Mouse (Mus musculus) cerebellum, adult 2 months (tissue): Measurements from ENCODE around the gene Creb3l2. TPM values are rescaled to one million over a fixed set of nuclear protein-coding genes. Genes with fewer than 3 reads are reported as not detected.

Source experiments
- DNase-seq, 2 experiments: peaks; one replicate each; pipeline ENCODE4 v3.0.0; 2021
- H3K27ac ChIP-seq: fragments of 200-500 bp; 2 replicates; pipeline ENCODE4 v1.5.1; 2012; ENCODE audit warnings: low read length, control low read depth, inconsistent platforms; ENCODE audit not compliant: insufficient read depth
- H3K27me3 ChIP-seq: fragments of 200-500 bp; 2 replicates; pipeline ENCODE4 v1.6.1; 2012; ENCODE audit warnings: inconsistent platforms, mild to moderate bottlenecking, low read length, moderate library complexity; ENCODE audit not compliant: control insufficient read depth, insufficient read depth
- H3K4me1 ChIP-seq: fragments of 200-500 bp; 2 replicates; pipeline ENCODE4 v1.6.1; 2011; ENCODE audit warnings: low read length; ENCODE audit not compliant: control insufficient read depth, insufficient read depth
- H3K4me3 ChIP-seq: fragments of 200-500 bp; replicated peaks from 2 replicates; pipeline ENCODE3; 2011; ENCODE audit warnings: mild to moderate bottlenecking, low read depth, low read length, control low read depth; ENCODE audit not compliant: insufficient read depth
- CTCF ChIP-seq: fragments of 200-500 bp; IDR thresholded peaks from 2 replicates; pipeline ENCODE4 v1.5.1; 2011; ENCODE audit warnings: low read depth, mild to moderate bottlenecking, control low read depth, low read length, moderate library complexity, borderline replicate concordance; ENCODE audit not compliant: insufficient read depth
- POLR2A ChIP-seq: fragments of 200-500 bp; IDR thresholded peaks from 2 replicates; pipeline ENCODE4 v1.6.1; 2011; ENCODE audit warnings: low read length, control low read depth, borderline replicate concordance; ENCODE audit not compliant: insufficient read depth
- WGBS: fragments of 180-500 bp; shearing (Covaris S2); methylation state at CpG from one replicate; pipeline ENCODE4 v1.1.7; 2018; 5-methylcytosine and 5-hydroxymethylcytosine counted together
- polyA plus RNA-seq: library from polyadenylated mRNA; depleted of rRNA; stranded (reverse); fragments of >200 nt; gene quantifications from 2 replicates; pipeline ENCODE4 v1.2.3, GENCODE M21; 2012

Gene Creb3l2
- polyA plus RNA-seq, 1 experiment, result 5.4 TPM

GRCm38 (mm10) chr6:37325076-37325475 lies 116.9 kb downstream of the Creb3l2 start:
- no peaks in the 10 kb centered on the region for H3K27me3 ChIP-seq
- H3K4me1 ChIP-seq, result 0 out of 2 replicates have a peak, but pooled peaks cover 4% of the 10 kb centered on the region
- no peak for TF ChIP-seq POLR2A
- TF ChIP-seq CTCF, result no peak
- H3K27ac ChIP-seq, result no peak overlapping the region
- no peak overlapping the region for H3K4me3 ChIP-seq
- DNase-seq, result no peak
- 96% methylated on average over 3 of the region's 3 CpGs for WGBS

DNA sequence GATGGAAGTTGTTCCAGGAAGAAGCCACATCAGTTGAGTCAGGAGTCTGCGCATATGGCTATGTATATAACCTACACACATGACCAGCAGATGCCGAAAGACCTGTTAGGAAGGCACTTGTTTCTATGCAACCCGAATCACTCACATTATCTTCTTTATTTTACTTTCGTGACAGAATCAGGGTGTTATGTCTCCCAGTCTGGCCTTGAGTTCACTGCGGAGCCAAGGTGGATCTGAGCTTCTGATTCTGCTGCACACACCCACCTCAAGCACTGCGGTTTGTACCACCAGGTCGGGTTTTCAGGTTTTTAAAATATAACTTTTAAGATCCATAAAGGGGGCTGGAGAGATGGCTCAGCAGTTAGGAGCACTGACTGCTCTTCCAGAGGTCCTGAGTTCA lies 119.3 kb downstream of the Creb3l2 start:
- 95% methylated on average over 7 of the region's 7 CpGs for WGBS
- DNase-seq, result no peak
- no peaks in the 10 kb centered on the region for H3K27me3 ChIP-seq
- H3K4me1 ChIP-seq, result 0 out of 2 replicates have a peak, but pooled peaks cover 4% of the 10 kb centered on the region
- no peak overlapping the region for H3K27ac ChIP-seq
- no peak overlapping the region for H3K4me3 ChIP-seq
- TF ChIP-seq CTCF, result no peak
- TF ChIP-seq POLR2A, result no peak

DNA sequence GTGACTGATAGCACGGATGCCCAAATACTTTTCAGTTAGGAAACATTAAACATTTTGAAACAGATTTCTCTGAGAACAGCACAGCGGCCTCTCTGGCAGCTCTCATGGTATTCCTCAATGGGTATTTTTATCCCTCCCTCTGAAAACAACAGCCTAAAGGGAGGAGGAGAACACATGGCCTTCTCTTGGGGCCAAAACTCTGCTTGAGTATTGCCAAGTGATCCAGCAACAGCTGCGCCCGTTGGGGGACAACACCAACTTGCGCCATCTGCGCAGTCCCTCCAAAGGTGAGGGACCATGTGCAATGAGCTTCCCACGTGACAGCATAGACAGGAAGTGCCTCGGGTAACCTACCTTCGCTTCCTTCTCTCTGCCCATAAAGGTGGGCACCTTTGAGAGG lies 119.9 kb downstream of the Creb3l2 start:
- Histone ChIP-seq H3K27ac (no peak overlapping the region), H3K4me1 (0 out of 2 replicates have a peak, but pooled peaks cover 4% of the 10 kb centered on the region), H3K4me3 (no peak overlapping the region), H3K27me3 (no peaks in the 10 kb centered on the region)
- no peak for DNase-seq
- WGBS, result 39% methylated on average over 9 of the region's 9 CpGs
- TF ChIP-seq CTCF (no peak), POLR2A (no peak)

GRCm38 (mm10) chr6:37317904-37318303 lies 124.0 kb downstream of the Creb3l2 start:
- DNase-seq, result no peak

DNA sequence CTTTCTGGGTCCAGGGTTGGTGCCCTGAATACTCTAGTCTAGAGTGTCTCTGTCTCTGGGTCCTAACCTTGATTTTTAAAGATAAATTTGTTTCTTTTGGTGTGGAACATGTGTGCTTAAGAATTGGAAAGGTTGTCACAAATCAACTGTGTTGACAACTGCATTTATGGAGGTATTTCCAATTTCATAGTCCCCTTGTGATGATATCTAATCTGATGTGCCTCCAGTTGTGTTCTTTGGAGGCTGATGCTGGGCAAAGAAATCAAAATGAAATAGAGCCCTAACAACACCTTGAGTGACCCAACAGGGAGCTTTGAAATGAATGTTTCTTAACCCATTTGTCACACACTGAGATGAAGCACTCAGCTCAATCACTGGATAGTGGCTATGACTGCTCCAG lies 126.5 kb downstream of the Creb3l2 start:
- TF ChIP-seq CTCF (no peak), POLR2A (no peak)
- H3K4me3 ChIP-seq, result no peak overlapping the region
- H3K27me3 ChIP-seq, result no peaks in the 10 kb centered on the region
- no peaks in the 10 kb centered on the region for H3K4me1 ChIP-seq
- no peak overlapping the region for H3K27ac ChIP-seq
- no peak for DNase-seq

More at GRCm38 (mm10) chr6:37317904-37318303, 124.0 kb downstream of the Creb3l2 start:
- Histone ChIP-seq H3K27me3 (no peaks in the 10 kb centered on the region), H3K4me1 (no peaks in the 10 kb centered on the region), H3K27ac (no peak overlapping the region), H3K4me3 (no peak overlapping the region)
- no peak for TF ChIP-seq CTCF
- TF ChIP-seq POLR2A, result no peak
- 88% methylated on average over 5 of the region's 5 CpGs for WGBS

- no peak for DNase-seq
- Histone ChIP-seq H3K4me1 (no peaks in the 10 kb centered on the region), H3K27ac (no peak overlapping the region), H3K4me3 (no peak overlapping the region), H3K27me3 (no peaks in the 10 kb centered on the region)
- WGBS, result 80% methylated on average over 4 of the region's 4 CpGs
- TF ChIP-seq CTCF (no peak), POLR2A (no peak)
Observed at GRCm38 (mm10) chr6:37310601-37311000, 131.3 kb downstream of the Creb3l2 start.

DNA sequence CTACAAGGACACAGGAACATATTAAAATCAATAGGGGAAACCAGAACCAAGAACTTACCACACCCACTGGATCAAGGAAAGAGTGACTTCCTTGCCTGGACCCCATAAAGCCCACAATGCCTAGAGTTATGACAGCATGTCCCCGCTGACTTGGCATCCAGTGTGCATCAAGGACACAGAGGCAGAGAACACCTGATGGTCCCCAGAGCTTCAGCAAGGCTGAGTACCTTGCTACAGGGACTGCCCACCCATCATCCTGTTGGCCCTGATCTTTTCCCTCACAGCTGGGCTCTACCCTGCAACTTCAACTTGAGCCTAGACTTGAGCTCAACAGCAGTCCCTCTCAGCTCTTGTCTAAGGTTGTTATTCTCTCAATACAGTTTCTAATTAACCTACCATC lies 135.3 kb downstream of the Creb3l2 start:
- WGBS, result 94% methylated on average over 1 of the region's 1 CpGs
- Histone ChIP-seq H3K4me3 (no peak overlapping the region), H3K27me3 (no peaks in the 10 kb centered on the region), H3K27ac (no peak overlapping the region), H3K4me1 (no peaks in the 10 kb centered on the region)
- TF ChIP-seq POLR2A (no peak), CTCF (no peak)
- DNase-seq, result no peak

DNA sequence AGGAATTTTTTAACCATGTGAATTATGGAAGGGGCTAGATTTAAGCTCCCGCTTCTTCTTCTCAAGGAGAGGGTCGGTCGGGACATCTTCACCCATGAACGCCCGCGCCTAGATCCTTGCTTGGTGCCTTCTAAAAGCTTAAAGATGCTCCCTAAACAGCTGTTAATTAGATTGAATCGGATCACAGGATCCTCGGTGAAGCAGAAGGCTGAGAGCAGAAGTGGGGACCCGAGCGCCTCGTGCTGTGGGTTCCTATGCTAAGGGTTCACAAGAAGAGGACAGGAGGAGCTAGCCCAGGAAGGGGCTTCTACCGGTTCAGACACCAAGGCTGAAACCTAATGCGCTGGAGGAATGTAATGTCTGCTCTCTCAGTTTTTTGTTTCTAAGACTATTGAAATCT lies 141.5 kb downstream of the Creb3l2 start:
- H3K27ac ChIP-seq, result peak overlapping the region; percentile 40; the same call in 1 of the 2 replicates
- H3K27me3 ChIP-seq, result no peaks in the 10 kb centered on the region
- WGBS, result 10% methylated on average over 13 of the region's 13 CpGs
- peak overlapping the region; percentile 87 for H3K4me3 ChIP-seq
- peaks cover 13% of the 10 kb centered on the region; the same call in 1 of the 2 replicates for H3K4me1 ChIP-seq
- TF ChIP-seq POLR2A, result no peak
- TF ChIP-seq CTCF, result no peak
- no peak for DNase-seq
